Mouse (Mus musculus) heart, postnatal 25 days (tissue): ENCODE data around the gene Tnfrsf8. TPM values are rescaled to one million over a fixed set of nuclear protein-coding genes. Genes with fewer than 3 reads are reported as not detected.

Experiments
- DNase-seq: peaks from one replicate; pipeline ENCODE4 v3.0.0; 2022; ENCODE audit warnings: low spot score
- intact Hi-C: fragments of 180-260 bp; cut with DNase I; formaldehyde crosslinking; loops from one replicate; pipeline ENCODE4 v1.15.1; 2025
- total RNA-seq, 2 experiments: library from RNA; stranded (reverse); gene quantifications; 2 replicates each; pipeline ENCODE4 v1.2.3; 2021

The Tnfrsf8 gene
- total RNA-seq, 2 experiments from 2014 or later: 0.08 TPM; not detected in 1

DNA sequence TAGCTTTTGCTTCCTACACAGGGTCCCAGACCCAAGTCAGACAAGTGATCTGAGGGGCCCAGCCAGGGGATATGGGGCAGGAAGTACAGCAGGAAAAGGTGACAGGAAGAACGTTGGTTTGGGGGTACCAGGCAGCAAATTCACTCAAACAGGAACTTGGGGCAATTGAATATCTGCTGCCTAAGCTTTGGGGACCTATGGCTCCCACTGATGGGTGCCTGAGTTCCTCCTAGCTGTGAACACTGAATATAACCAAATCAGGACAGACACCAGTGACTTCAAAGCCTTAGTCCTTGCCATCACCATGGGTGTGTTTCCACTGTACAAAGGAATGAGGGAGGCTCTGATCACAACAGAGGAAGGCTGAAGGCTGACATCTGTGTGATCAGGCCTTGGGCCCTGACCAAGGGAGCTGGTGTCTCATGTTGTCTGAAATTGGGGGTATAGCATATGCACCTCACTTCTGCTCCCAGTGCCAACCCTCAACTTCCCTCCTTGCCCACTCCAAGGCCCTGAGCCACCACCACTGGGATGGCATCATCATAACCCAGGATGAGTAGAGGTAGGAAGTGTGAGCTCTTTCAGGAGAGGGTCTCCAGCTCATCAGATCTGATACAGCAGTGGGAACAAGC is 72.1 kb downstream of the Tnfrsf8 start:
- DNase-seq: no peak
- intact Hi-C loops: no loop called here

DNA sequence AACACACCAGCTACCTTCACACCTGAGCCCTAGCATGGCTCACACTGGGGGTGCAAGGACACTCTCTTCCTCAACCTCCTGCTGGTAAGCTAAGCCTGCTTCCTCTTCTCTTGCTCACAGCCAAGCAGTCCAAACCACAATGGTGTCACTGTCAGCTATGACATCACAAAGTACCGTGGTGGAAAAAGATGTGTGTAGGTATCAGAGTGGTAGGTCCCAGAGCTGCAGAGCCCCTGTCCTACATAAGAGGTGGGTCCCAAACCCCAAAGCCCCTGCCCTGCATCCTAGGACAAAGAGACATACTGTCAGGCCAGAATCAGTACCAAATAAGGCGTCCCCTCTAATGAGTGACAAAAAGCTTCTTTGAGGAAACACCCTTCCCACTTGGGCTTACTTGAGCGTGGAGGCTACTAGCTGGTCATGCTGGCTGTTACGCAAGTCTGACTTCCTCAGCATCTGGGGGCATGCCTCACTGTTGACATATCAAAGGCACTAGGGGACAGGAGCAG is 74.2 kb downstream of the Tnfrsf8 start:
- DNase-seq: peak; percentile 57
- intact Hi-C loops: no loop called here

DNA sequence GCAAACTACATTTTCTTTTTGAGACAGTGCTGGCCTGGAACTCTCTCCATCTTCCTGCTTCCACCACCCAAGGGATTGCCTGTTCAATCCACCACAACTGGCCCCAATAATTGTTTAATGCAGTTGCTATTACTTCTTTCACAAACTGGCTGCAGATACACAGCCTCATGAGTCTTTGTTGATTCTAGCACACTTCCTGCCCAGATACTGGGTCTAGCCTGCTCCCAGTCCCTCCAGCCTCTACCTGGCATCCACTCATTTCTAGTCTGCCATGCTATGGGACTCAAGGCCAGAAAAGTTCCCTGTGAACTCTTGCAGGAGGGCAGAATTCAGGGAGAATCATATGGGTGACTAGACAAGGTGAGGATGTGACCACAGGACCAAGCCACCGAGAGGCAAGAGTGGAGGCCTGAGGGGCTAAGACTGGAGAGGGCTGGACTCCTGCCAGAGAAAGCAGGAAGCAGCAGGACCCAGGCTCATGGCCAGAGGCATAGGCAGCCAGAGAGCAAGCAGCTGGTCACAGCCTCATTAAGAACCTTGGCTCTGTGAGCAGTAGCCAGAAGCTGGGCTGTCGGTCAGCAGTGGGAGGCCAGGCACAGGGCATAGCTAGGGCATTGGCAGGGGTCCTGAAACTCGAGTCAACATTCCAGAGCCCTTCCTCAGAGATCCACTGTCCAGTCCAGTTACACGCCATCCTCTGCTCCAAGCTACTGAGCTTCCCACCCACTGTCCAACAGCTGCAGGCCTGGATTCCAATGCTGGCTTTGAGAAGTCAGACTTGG is 75.7 kb downstream of the Tnfrsf8 start:
- peak; percentile 79 for DNase-seq
- intact Hi-C loops: no loop called here

DNA sequence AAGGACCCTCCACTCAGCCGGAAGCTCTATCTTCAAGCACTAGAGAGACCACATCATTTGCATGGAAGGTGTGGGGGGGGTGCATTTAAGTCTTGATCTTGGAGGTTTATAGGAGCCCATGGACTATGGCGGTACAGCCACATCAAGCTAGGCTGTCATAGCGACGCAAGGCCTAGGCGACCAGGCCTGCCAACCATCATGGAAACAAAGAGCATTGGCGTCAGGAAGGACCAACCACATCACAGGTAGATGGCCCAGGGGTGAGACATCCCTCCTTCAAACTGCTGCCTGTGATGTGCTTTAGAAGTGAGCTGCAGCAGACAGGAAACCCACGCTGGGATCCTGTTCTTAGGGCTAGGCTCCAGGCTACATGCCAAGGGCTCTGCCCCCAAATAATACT is 78.9 kb downstream of the Tnfrsf8 start:
- intact Hi-C loops: no loop called here
- DNase-seq: no peak

DNA sequence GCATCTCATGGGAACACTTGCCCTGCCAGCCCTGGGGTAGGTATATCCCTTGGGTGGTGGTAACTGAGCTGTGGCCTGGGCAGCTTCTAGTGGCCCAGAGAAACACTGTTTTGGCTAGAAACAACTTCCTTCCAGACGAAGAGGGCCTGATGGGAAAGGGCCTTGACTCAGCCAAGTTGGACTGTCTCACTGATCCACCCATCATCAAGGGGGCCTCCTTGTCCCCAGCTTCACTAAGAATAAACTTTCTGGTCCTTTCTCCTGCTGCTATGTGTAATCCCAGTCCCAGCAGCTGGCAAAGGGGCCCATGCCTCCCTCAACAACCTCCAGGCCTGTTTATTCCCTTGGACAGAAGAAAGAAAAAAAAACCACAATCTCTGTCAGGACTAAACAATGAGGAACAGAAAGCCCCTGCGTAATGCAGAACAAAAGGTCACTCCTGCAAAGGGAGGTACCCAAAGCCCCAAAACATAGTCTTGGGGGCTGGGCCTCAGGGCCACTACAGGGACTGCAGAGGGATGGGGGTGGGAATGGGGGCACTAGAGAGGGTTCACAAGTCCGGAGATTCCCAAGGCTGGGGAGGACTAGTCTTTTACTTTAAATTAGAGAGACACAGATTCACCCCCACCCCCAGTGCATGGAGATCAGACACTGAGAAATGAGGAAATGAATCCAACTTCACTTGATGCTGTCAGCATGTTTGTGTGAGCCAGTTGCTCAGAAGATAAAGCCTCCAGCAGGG is 81.3 kb downstream of the Tnfrsf8 start:
- peak; percentile 58 for DNase-seq
- intact Hi-C loops: no loop called here

DNA sequence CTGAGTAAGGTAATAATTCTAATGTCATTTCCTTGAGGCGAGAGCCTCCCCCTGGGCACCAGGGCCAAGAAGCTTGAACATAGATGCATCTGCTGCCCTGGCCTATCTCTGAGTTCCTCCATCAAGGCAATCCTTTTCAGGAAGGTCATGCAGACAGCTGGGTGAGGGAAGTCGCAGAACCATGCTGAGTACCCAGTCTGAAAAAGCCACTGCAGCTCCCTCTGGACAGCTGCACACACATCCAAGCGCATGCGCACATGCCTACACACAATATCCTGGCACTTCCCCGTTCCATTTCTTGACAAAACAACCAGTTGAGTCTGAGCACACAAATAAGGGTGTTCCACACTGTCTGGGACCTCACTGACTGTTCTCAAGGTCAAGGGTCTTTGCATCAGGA is 83.2 kb downstream of the Tnfrsf8 start:
- no peak for DNase-seq
- intact Hi-C loops: no loop called here

DNA sequence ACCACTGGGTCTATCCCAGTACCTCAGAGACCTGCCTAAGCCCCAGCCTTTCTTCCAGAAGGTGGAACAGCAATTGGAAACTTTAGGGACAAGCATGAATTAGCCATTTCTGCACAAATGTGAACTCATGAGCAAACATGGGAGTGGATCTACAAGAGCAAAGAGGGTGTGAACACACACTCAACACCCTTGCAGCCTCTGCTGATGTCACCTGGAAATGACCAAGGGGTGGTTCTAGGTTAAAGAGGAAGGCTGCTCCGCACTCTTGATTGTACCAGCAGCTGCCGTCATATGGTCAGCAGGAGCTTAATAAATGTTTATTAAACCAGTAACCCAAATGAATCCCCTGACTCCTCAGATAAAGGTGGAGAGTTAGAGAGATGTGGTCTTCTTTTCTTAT is 84.3 kb downstream of the Tnfrsf8 start:
- no peak for DNase-seq
- intact Hi-C loops: no loop called here

DNA sequence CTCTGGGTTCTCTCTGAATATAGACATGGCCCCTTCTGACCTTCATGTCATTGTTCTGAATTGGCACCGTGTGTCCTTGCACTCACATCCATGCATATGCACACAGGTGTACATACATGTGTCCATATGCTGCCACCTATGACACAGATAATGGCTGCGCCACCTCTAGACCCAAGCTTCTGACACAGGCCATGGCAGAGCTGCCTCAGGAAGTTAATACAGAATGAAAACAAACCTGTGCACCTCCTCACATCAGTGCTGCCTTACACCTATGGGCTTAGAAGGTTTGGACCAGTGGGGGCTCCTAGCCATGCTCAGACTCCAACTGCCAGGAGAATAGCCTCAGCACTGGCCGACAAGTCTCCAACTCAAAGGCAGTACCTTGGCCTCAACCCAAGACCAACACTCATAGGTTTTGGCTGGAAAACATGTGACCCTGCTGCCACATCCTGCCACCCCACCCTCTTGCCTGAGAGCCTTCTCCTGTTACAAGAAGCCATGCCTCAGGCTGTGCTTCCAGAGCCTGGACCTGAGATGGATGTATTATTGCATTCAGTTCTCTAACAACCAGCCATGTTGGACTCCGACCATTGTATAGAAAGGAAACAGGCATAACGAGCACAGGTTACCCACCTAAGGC is 85.3 kb downstream of the Tnfrsf8 start:
- DNase-seq: peak; percentile 35
- intact Hi-C loops: no loop called here

DNA sequence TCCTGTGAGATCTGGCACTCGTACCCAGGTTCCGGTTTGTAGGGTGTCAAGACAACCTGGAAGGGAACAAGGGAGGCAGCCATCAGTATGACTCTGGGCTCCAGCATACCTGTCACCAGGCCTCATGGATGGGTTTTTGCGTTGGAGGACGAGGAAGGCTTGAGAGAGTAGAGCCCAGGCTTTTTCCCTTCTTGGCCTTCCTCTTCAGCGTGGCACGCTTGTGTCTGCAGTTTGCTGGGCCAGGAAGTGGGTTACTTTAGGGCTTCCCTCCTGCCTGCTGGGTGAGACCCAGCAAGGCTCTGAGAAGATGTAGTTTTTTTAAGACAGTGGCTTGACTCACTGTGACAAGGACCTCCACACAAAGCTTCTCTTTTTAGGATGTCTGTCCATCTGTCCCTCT is 85.9 kb downstream of the Tnfrsf8 start:
- intact Hi-C loops: no loop called here
- DNase-seq: no peak

DNA sequence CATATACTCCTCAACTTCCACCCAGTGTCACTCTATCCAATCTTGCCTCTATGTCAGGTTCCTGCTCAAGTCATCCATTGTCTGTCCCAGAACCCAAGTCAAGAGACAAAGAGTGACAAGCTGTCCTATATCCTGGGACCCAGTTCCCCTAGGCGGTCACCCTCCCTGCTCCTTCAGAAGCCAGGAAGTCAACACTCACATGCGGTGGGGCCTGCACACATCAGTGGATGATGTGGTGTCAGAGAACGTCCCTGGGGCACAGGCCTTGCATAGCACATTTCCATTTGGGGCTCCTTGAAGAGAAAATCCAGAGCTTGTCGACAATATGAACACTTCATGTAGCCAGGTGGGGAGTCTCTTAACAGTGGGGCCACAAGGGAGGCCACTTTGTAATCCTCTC is 90.4 kb downstream of the Tnfrsf8 start:
- no peak for DNase-seq
- intact Hi-C loops: no loop called here

DNA sequence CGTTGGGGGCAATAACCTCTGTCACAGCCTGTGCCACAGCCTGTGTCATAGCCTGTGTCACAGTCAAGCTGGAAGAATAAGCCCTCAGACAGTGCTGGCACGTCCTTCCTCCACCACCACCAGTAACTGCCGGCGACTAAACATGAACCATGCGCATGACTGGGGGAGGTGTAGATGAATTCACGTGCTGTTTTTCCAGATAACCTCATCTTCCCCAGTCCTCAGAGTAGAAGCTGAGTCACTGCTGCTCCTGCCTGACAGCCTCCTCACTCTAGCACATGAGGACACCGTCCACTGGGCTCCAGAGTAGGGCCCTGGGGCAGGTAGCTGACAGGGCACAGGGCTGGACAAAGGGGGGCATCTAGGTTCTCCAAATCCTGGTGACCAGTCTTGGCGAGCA is 92.9 kb downstream of the Tnfrsf8 start:
- DNase-seq: no peak
- intact Hi-C loops: no loop called here

DNA sequence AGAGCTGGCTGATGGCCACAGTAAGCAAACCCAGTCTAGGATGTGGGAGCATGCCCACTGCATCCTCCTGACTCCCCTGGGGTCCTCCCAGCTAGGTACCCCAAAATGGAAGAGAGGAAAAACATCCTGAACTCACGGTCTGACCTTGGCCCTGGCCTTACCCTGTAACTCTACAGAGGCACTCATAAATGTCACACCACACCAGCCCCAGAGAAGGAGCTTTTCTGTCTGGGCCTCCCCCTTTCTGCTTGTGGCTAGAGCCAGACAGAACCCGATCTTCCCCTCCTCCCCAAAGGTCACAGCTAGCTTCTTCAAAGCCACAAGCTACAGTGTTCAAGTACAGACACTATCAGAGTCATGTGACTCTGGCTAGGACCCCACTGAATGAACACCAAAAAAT is 93.6 kb downstream of the Tnfrsf8 start:
- no peak for DNase-seq
- intact Hi-C loops: no loop called here

DNA sequence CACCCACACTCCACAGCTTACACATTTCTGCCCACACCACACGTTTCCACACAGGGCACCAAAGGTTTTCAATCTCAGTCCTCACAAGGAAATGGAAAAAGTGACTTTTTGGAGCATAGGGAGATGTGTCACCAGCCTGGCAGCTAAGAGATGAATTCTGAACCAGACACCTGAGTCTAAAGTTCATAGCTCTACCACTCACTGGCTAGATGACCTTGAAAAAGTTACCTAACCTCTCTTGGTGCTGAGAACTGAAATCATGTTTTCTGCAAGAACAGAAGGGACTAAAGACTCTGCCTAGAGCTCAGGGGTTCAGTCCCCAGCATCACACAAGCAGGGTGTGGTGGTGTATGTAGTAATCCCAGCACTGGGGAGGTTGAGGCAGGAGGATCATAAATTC is 95.0 kb downstream of the Tnfrsf8 start:
- intact Hi-C loops: no loop called here
- no peak for DNase-seq

DNA sequence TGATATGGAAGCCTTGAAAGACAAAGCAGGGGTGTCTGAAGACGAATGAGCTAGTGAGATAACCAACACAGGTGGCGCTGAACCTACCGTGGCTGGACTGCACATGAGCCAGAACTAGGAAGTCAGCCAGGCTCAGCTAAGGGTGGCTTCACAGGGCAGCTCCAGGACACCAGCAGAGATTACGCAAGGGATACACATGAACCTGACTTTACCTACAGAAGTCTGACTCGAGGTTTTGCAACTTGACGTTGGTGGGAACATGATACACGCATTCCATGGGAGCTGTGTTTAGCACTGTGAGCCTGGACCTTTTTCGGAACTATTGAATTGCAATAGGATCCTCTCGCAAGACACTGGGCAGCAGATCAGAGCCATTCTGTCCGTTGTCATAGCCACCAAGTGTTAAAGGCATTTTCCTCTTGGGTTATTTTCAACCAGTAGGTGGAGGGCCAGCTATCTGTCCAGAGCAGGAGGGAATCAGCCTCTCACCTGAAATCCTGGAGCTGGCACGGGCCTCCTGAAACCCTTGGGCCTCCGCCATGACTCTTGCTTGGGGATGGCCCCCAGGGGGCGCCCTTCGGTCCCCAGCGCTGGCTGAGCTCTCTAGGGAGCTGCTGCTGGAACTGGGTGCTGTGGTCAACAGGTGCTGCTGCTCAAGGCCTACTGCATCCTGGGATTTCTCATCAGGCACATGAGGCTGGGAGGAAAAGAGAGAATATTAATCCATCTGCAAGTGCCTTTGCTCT is 95.6 kb downstream of the Tnfrsf8 start:
- DNase-seq: no peak
- intact Hi-C loops: no loop called here

DNA sequence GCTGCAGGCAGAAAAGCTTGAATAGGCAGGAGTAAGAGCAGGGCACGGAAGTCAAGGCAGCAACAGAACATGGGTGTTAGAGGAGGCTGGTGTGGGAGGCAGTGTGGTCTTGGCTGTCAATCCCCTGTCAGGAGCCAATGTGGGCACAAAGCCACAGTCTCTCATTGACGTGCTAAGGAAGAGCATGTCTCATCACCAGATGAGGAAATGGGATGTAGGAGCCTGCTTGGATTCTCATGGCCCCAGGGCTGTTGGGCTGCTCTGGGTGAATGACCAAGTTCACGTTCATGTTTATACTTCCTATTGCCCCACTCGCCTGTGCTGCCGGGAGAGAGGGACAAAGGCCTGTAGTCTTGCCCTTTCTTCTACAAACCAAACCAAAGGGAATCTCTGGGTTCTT is 97.1 kb downstream of the Tnfrsf8 start:
- intact Hi-C loops: no loop called here
- no peak for DNase-seq

Other genes starting within 250 kb of the Tnfrsf8 start
- 10 to 100 TPM; 61.5 to 64.3 TPM for gene Vps13d, start 120.2 kb downstream of the Tnfrsf8 start, total RNA-seq
- gene Tnfrsf1b, start 68.3 kb downstream of the Tnfrsf8 start, total RNA-seq: 1 to 10 TPM; 5.3 to 5.5 TPM
- under 1 TPM; 0.31 to 0.49 TPM for gene Zfp990, start 195.6 kb upstream of the Tnfrsf8 start, total RNA-seq